Mouse (Mus musculus) kidney, embryonic 15.5 days (tissue): Measurements from ENCODE around the gene Dtx1. TPM values are rescaled to one million over a fixed set of nuclear protein-coding genes. Genes with fewer than 3 reads are reported as not detected.

ENCODE experiments used
- ATAC-seq: fragments of 200-750 bp; cut with Nextera tagmentation; replicated peaks from 2 replicates; pipeline ENCODE4 v1.8.0; 2017; ENCODE audit warnings: moderate TSS enrichment; ENCODE audit not compliant: low FRiP score
- H3K27ac ChIP-seq: fragments of 300-500 bp; sonication (generic); 2 replicates; pipeline ENCODE4 v1.5.1; 2015; ENCODE audit warnings: mild to moderate bottlenecking, inconsistent platforms
- H3K27me3 ChIP-seq: fragments of 300-500 bp; sonication (generic); 2 replicates; pipeline ENCODE4 v1.6.1; 2015; ENCODE audit warnings: inconsistent platforms
- H3K36me3 ChIP-seq: fragments of 300-500 bp; sonication (generic); 2 replicates; pipeline ENCODE4 v1.6.1; 2015; ENCODE audit warnings: inconsistent platforms
- H3K4me1 ChIP-seq: fragments of 300-500 bp; sonication (generic); 2 replicates; pipeline ENCODE4 v1.6.1; 2015; ENCODE audit warnings: inconsistent platforms
- H3K4me2 ChIP-seq: fragments of 300-500 bp; sonication (generic); 2 replicates; pipeline ENCODE4 v1.6.1; 2015; ENCODE audit warnings: moderate library complexity, mild to moderate bottlenecking, inconsistent platforms
- H3K4me3 ChIP-seq: fragments of 300-500 bp; sonication (generic); replicated peaks from 2 replicates; pipeline ENCODE4 v1.5.1; 2015; ENCODE audit warnings: mild to moderate bottlenecking, inconsistent platforms
- H3K9ac ChIP-seq: fragments of 300-500 bp; sonication (generic); 2 replicates; pipeline ENCODE4 v1.6.1; 2015; ENCODE audit warnings: mild to moderate bottlenecking, inconsistent platforms
- H3K9me3 ChIP-seq: fragments of 300-500 bp; sonication (generic); replicated peaks from 2 replicates; pipeline ENCODE4 v1.6.1; 2016; ENCODE audit warnings: inconsistent platforms
- WGBS: fragments of 180-500 bp; shearing (Covaris S2); methylation state at CpG from one replicate; pipeline ENCODE4 v1.1.7; 2015; ENCODE audit warnings: mixed read lengths; 5-methylcytosine and 5-hydroxymethylcytosine counted together
- polyA plus RNA-seq: library from polyadenylated mRNA; unstranded; fragments of >200 nt; fragmentation: Nextera tagmentation; extraction: Ambion mirVana; gene quantifications from 2 replicates; pipeline ENCODE4 v1.2.1, GENCODE M21; 2015

The Dtx1 gene
- polyA plus RNA-seq, 1 experiment from 2014 or later = 8.5 TPM

- Histone ChIP-seq H3K4me3 (no peak overlapping the region), H3K4me1 (peaks cover 17% of the 10 kb centered on the region), H3K4me2 (no peak overlapping the region), H3K36me3 (no peaks in the 10 kb centered on the region), H3K27ac (no peak overlapping the region), H3K9me3 (no peaks in the 10 kb centered on the region), H3K9ac (no peak overlapping the region), H3K27me3 (peaks cover 31% of the 10 kb centered on the region)
- no peak for ATAC-seq
- 92% methylated on average over 5 of the region's 5 CpGs for WGBS
Observed at GRCm38 (mm10) chr5:120687897-120688296, 23.8 kb downstream of the Dtx1 start.

- no peak for ATAC-seq
- no peaks in the 10 kb centered on the region for H3K36me3 ChIP-seq
Observed at GRCm38 (mm10) chr5:120687484-120687851, 24.3 kb downstream of the Dtx1 start.

GRCm38 (mm10) chr5:120686749-120687483, 24.8 kb downstream of the Dtx1 start:
- no peak overlapping the region for H3K4me3 ChIP-seq
- H3K4me1 ChIP-seq = peaks cover 23% of the 10 kb centered on the region
- no peak for ATAC-seq
- H3K4me2 ChIP-seq = no peak overlapping the region
- no peak overlapping the region for H3K9ac ChIP-seq
- no peaks in the 10 kb centered on the region for H3K36me3 ChIP-seq
- 84% methylated on average over 6 of the region's 6 CpGs for WGBS
- H3K9me3 ChIP-seq = no peaks in the 10 kb centered on the region
- peaks cover 33% of the 10 kb centered on the region; the same call in 1 of the 2 replicates for H3K27me3 ChIP-seq
- no peak overlapping the region for H3K27ac ChIP-seq

More at GRCm38 (mm10) chr5:120687484-120687851, 24.3 kb downstream of the Dtx1 start:
- Histone ChIP-seq H3K4me2 (no peak overlapping the region), H3K9ac (no peak overlapping the region), H3K27me3 (peaks cover 31% of the 10 kb centered on the region), H3K4me1 (peaks cover 21% of the 10 kb centered on the region), H3K4me3 (no peak overlapping the region), H3K27ac (no peak overlapping the region), H3K9me3 (no peaks in the 10 kb centered on the region)
- 77% methylated on average over 3 of the region's 3 CpGs for WGBS

DNA sequence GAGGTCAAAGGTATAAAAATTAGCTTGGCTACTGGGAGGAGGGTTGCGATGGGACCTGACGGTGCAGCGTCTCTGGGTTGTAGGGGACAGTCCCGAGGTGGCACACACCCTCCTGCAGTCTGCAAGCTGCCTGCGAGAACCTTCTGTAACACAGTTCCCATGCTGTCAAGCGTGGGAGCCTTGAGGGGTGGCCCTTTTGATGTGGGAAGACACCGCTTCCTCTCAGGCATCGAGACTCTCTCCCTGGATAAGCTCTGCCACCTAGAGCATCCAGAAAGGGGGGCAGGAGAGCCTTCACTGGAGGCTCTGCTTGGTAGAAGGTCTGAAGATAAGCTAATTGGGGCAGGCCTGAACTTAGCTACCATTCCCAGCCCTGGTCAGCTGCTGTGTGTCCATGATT, 26.0 kb downstream of the Dtx1 start:
- H3K27ac ChIP-seq = no peak overlapping the region
- 75% methylated on average over 8 of the region's 8 CpGs for WGBS
- H3K9me3 ChIP-seq = no peaks in the 10 kb centered on the region
- peaks cover 27% of the 10 kb centered on the region; the same call in 1 of the 2 replicates for H3K27me3 ChIP-seq
- H3K4me2 ChIP-seq = no peak overlapping the region
- no peak for ATAC-seq
- peaks cover 23% of the 10 kb centered on the region for H3K4me1 ChIP-seq
- H3K4me3 ChIP-seq = no peak overlapping the region
- no peaks in the 10 kb centered on the region for H3K36me3 ChIP-seq
- no peak overlapping the region for H3K9ac ChIP-seq

DNA sequence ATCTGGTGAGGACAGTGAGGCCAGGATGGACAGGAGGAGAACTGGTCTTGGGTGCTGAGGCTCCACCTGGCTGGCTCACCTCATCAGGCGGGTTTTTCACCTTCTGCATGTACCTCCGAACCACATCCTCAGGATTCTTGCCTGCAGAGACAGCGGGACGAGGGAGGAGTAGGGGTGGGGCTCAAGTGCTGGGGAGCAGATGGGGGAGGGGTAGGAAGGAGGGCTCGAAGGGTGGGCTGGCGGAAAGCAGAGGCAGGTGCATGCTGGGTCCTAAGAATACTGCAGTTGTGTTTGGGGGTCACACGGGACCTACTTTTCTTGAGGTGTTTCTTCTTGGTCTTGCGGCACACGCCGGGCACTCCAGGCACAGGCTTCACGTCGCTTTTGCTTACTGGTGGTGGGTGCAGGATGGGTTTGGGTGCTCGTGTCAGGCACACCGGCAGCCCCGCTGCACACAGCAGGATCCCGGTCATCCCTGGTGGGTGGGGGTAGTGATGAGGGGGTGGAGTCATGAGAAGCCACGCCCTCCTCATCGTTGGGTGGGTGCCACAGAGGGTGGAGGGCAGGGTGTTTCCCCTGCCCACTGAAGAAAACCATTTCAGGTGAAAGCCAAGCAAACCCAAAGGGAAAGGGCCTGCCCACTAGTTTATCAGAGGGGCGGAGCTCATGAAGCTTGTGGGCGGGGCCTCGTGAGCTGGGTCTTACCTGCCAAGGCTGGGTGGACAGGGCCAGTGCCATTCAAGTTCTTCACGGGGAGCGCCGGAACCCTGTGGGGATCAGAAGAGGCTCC, 28.6 kb downstream of the Dtx1 start:
- no peak for ATAC-seq
- H3K4me2 ChIP-seq = peak overlapping the region; percentile 47
- H3K27me3 ChIP-seq = peaks cover 27% of the 10 kb centered on the region; the same call in 1 of the 2 replicates
- no peak overlapping the region for H3K27ac ChIP-seq
- peaks cover 36% of the 10 kb centered on the region for H3K4me1 ChIP-seq
- H3K36me3 ChIP-seq = no peaks in the 10 kb centered on the region
- H3K9ac ChIP-seq = no peak overlapping the region
- peak overlapping the region; percentile 9; the same call in 1 of the 2 replicates for H3K4me3 ChIP-seq
- no peaks in the 10 kb centered on the region for H3K9me3 ChIP-seq
- 8% methylated on average over 24 of the region's 24 CpGs for WGBS

- Histone ChIP-seq H3K4me2 (peak overlapping the region; percentile 72), H3K4me1 (peaks cover 36% of the 10 kb centered on the region), H3K9me3 (no peaks in the 10 kb centered on the region), H3K36me3 (no peaks in the 10 kb centered on the region), H3K9ac (no peak overlapping the region), H3K27me3 (peaks cover 27% of the 10 kb centered on the region; the same call in 1 of the 2 replicates), H3K27ac (peak overlapping the region; percentile 52; the same call in 1 of the 2 replicates), H3K4me3 (no peak overlapping the region)
- no peak for ATAC-seq
- 87% methylated on average over 18 of the region's 18 CpGs for WGBS
Observed at GRCm38 (mm10) chr5:120680918-120681317, 30.8 kb downstream of the Dtx1 start.

DNA sequence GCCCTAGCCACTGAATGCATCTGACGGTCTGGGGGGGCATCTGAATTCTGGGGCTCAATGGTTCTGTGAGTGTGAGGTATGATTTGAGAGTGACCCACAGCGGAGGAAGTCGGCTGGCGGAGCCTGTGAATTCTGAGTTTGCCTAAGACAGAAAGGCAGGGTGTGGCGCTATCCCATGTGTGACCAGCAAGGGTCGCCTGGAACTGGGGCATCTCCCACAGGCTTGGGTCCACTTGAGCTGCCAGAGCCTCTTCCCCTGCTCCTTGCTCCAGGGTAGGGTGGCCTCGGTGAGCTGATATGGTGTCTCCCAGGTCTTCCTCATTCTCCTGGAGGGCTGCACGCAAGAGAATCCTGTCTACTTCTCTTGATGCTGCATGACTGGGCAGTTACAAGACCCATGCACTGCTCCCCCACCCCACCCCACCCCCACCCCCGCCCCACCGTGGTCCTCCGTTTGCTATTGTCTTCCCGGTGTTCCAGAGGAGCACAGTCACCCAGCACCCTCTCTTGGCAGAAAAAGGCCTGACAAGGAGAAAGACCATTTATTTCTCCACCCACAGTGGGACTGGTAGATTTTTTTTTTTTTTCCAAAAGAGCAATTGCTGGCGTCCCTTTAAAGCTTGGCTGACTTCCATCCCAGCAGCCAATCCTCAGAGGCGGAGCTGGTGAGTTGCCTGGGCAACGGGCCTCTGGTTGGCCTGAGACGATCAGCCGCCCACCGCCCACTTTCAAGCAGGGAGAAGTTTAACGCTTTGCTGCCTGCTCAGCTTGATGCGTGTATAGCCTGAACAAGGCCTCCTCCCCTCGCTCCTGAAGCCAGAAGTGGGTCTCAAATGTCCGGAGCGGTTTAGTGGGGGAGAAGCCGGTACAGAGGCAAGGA, 31.8 kb downstream of the Dtx1 start:
- peaks cover 32% of the 10 kb centered on the region; the same call in 1 of the 2 replicates for H3K27me3 ChIP-seq
- under 1% methylated on average over 24 of the region's 24 CpGs for WGBS
- ATAC-seq = peak; percentile 79
- H3K36me3 ChIP-seq = no peaks in the 10 kb centered on the region
- 0 out of 2 replicates have a peak overlapping the region, but pooled peaks have one; percentile 8 for H3K9ac ChIP-seq
- H3K4me3 ChIP-seq = peak overlapping the region; percentile 41
- peak overlapping the region; percentile 77 for H3K27ac ChIP-seq
- H3K9me3 ChIP-seq = no peaks in the 10 kb centered on the region
- H3K4me2 ChIP-seq = peak overlapping the region; percentile 72
- peaks cover 40% of the 10 kb centered on the region for H3K4me1 ChIP-seq

DNA sequence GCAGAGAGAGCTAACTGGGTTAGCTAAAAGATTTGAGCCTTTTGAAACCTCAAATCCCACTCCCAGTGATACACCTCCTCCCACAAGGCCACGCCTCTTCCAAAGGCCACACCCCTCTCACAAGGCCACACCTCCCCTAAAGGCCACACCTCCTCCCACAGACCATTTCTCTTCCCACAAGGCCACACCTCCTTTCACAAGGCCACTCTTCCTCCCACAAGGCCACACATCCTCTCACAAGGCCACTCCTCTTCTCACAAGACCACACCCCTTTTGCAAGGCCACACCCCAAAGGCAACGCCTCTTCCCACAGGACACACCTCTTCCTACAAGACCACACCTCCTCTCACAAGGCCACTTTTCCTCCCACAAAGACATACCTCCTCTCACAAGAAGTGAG, 34.2 kb downstream of the Dtx1 start:
- Histone ChIP-seq H3K4me3 (no peak overlapping the region), H3K27ac (no peak overlapping the region), H3K9me3 (no peaks in the 10 kb centered on the region), H3K9ac (no peak overlapping the region), H3K4me2 (no peak overlapping the region), H3K4me1 (peaks cover 37% of the 10 kb centered on the region), H3K36me3 (no peaks in the 10 kb centered on the region), H3K27me3 (peaks cover 13% of the 10 kb centered on the region; the same call in 1 of the 2 replicates)
- WGBS = 31% methylated on average over 2 of the region's 2 CpGs
- ATAC-seq = no peak

GRCm38 (mm10) chr5:120674229-120675145, 37.2 kb downstream of the Dtx1 start:
- no peak overlapping the region for H3K9ac ChIP-seq
- ATAC-seq = peak; percentile 34; the same call in 1 of the 2 replicates
- H3K36me3 ChIP-seq = no peaks in the 10 kb centered on the region
- no peaks in the 10 kb centered on the region for H3K9me3 ChIP-seq
- H3K4me1 ChIP-seq = peaks cover 15% of the 10 kb centered on the region
- 0 out of 2 replicates have a peak, but pooled peaks cover 8% of the 10 kb centered on the region for H3K27me3 ChIP-seq
- no peak overlapping the region for H3K4me3 ChIP-seq
- H3K27ac ChIP-seq = no peak overlapping the region
- H3K4me2 ChIP-seq = peak overlapping the region; percentile 28; the same call in 1 of the 2 replicates
- WGBS = 30% methylated on average over 21 of the region's 21 CpGs

- Histone ChIP-seq H3K4me1 (peaks cover 11% of the 10 kb centered on the region), H3K9me3 (no peaks in the 10 kb centered on the region), H3K36me3 (no peaks in the 10 kb centered on the region), H3K9ac (no peak overlapping the region), H3K27ac (no peak overlapping the region), H3K4me2 (no peak overlapping the region), H3K4me3 (no peak overlapping the region), H3K27me3 (0 out of 2 replicates have a peak, but pooled peaks cover 8% of the 10 kb centered on the region)
- ATAC-seq = no peak
- 5% methylated on average over 12 of the region's 12 CpGs for WGBS
Observed at GRCm38 (mm10) chr5:120673626-120674025, 38.1 kb downstream of the Dtx1 start.
